Mouse (Mus musculus) myocyte (in vitro differentiated cells): ENCODE results near the gene Mtss1l. TPM values are rescaled to one million over a fixed set of nuclear protein-coding genes. Genes with fewer than 3 reads are reported as not detected.

Source experiments
- H3K27me3 ChIP-seq: one replicate; pipeline ENCODE4 v1.6.1; 2011; ENCODE audit not compliant: control insufficient read depth, insufficient read depth, insufficient read length
- H3K36me3 ChIP-seq: one replicate; pipeline ENCODE4 v1.6.1; 2011; ENCODE audit not compliant: control insufficient read depth, insufficient read depth
- H3K4me2 ChIP-seq: one replicate; pipeline ENCODE4 v1.6.1; 2011; ENCODE audit warnings: low read depth, control low read depth
- H3K4me3 ChIP-seq: one replicate; pipeline ENCODE4 v1.5.1; 2011; ENCODE audit warnings: mild to moderate bottlenecking, control low read depth, moderate library complexity
- H3K79me2 ChIP-seq: one replicate; pipeline ENCODE4 v1.6.1; 2011; ENCODE audit not compliant: control insufficient read depth, insufficient read depth
- H3ac ChIP-seq: one replicate; pipeline ENCODE4 v1.6.1; 2011; ENCODE audit not compliant: control insufficient read depth, insufficient read length
- CEBPB ChIP-seq: IDR thresholded peaks from 2 replicates; pipeline ENCODE4 v1.6.1; 2011; ENCODE audit warnings: mild to moderate bottlenecking, moderate library complexity; ENCODE audit not compliant: poor library complexity, insufficient read depth, severe bottlenecking
- E2F4 ChIP-seq: IDR thresholded peaks from one replicate; pipeline ENCODE4 v1.6.1; 2011; ENCODE audit warnings: mild to moderate bottlenecking, control low read depth, moderate library complexity; ENCODE audit not compliant: insufficient read depth
- MAX ChIP-seq: IDR thresholded peaks from one replicate; pipeline ENCODE4 v1.6.1; 2011; ENCODE audit warnings: low read depth, mild to moderate bottlenecking, control low read depth
- MYOD1 ChIP-seq, 3 experiments: IDR thresholded peaks; one replicate each; pipeline ENCODE4 v1.6.1; 2011; ENCODE audit warnings: control low read depth in 2 of 3, low read depth in 2 of 3, mild to moderate bottlenecking in 2 of 3, moderate library complexity in 1 of 3; ENCODE audit not compliant: insufficient read length in 2 of 3, control insufficient read depth in 1 of 3
- MYOG ChIP-seq, 3 experiments: IDR thresholded peaks; one replicate each; pipeline ENCODE4 v1.6.1; 2011; ENCODE audit warnings: control low read depth in 2 of 3, low read depth in 2 of 3, mild to moderate bottlenecking in 2 of 3; ENCODE audit not compliant: insufficient read length in 2 of 3, control insufficient read depth in 1 of 3, insufficient read depth in 1 of 3
- POLR2A ChIP-seq: IDR thresholded peaks from one replicate; pipeline ENCODE4 v1.6.1; 2011; ENCODE audit warnings: low read depth, mild to moderate bottlenecking, control low read depth, moderate library complexity; ENCODE audit not compliant: insufficient read length
- POLR2AphosphoS2 ChIP-seq: IDR thresholded peaks from one replicate; pipeline ENCODE4 v1.6.1; 2011; ENCODE audit warnings: low read depth, control low read depth; ENCODE audit not compliant: insufficient read length
- REST ChIP-seq: IDR thresholded peaks from one replicate; pipeline ENCODE4 v1.6.1; 2011; ENCODE audit warnings: mild to moderate bottlenecking, control low read depth, moderate library complexity; ENCODE audit not compliant: insufficient read depth, insufficient read length
- SRF ChIP-seq: IDR thresholded peaks from one replicate; pipeline ENCODE4 v1.6.1; 2011; ENCODE audit warnings: low read depth; ENCODE audit not compliant: control insufficient read depth, insufficient read length
- TCF12 ChIP-seq: IDR thresholded peaks from one replicate; pipeline ENCODE4 v1.6.1; 2011; ENCODE audit warnings: mild to moderate bottlenecking, control low read depth; ENCODE audit not compliant: poor library complexity, insufficient read depth, severe bottlenecking
- TCF3 ChIP-seq: IDR thresholded peaks from one replicate; pipeline ENCODE4 v1.6.1; 2011; ENCODE audit warnings: low read depth, control low read depth; ENCODE audit not compliant: insufficient read length
- USF1 ChIP-seq: IDR thresholded peaks from one replicate; pipeline ENCODE4 v1.6.1; 2011; ENCODE audit warnings: low read depth, mild to moderate bottlenecking, control low read depth, moderate library complexity
- polyA plus RNA-seq: library from polyadenylated mRNA; unstranded; fragments of >200 nt; fragmentation: generic; extraction: Trizol; gene quantifications from one replicate; pipeline ENCODE4 v1.2.1, GENCODE M21; 2012; ENCODE audit warnings: missing spikeins

Mtss1l gene
- polyA plus RNA-seq, 1 experiment, result 108 TPM

DNA sequence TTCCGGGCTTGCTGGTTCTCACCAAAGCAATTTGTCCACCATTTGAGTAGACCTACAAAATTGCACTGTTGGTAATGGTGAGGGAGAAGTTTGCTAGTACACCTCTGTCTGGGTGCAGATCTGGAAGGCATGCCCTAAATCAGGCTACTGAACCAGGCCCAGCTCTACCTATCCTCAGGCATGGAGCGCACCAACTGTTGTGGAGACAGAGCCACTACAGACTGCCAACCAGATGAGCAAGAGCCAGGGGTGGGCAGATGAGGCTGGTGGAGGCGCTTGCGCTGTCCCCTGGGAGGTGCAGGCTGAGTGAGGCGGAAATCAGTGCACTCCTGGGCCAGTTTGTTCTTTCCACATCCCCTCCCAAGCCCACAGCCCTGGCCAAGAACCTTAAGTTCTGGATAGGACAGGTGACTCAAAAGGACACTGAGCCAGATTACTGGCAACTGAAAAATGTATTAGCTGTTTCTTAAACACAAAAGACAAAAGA lies 44.1 kb upstream of the Mtss1l start:
- Histone ChIP-seq H3K36me3 (no peaks in the 10 kb centered on the region), H3K4me3 (no peak overlapping the region), H3K4me2 (peak overlapping the region; percentile 6), H3K79me2 (no peaks in the 10 kb centered on the region), H3ac (no peak overlapping the region), H3K27me3 (no peaks in the 10 kb centered on the region)
- TF ChIP-seq MYOG (IDR thresholded peaks at IDR 0.05; ENCODE audit: control insufficient read depth in 1 of 3, insufficient read depth in 1 of 3, insufficient read length in 2 of 3, low read depth in 2 of 3), result no peak
- no peak for TF ChIP-seq REST
- TF ChIP-seq MAX, result no peak
- TF ChIP-seq POLR2AphosphoS2, result no peak
- no peak for TF ChIP-seq USF1
- TF ChIP-seq CEBPB, result no peak
- no peak for TF ChIP-seq TCF3
- TF ChIP-seq POLR2A, result no peak
- TF ChIP-seq SRF, result no peak
- TF ChIP-seq E2F4, result no peak
- no peak for TF ChIP-seq MYOD1 (IDR thresholded peaks at IDR 0.05; ENCODE audit: control insufficient read depth in 1 of 3, insufficient read length in 2 of 3, low read depth in 2 of 3)
- TF ChIP-seq TCF12, result no peak

GRCm38 (mm10) chr8:110678989-110679388 lies 42.3 kb upstream of the Mtss1l start:
- Histone ChIP-seq H3K4me2 (no peak overlapping the region), H3ac (no peak overlapping the region), H3K36me3 (peaks cover 11% of the 10 kb centered on the region), H3K27me3 (no peaks in the 10 kb centered on the region), H3K4me3 (no peak overlapping the region), H3K79me2 (no peaks in the 10 kb centered on the region)
- TF ChIP-seq MYOD1 (IDR thresholded peaks at IDR 0.05; ENCODE audit: control insufficient read depth in 1 of 3, insufficient read length in 2 of 3, low read depth in 2 of 3) (peak in 2 of 3 experiments; percentile 61 to 88), POLR2A (no peak), CEBPB (no peak), MYOG (IDR thresholded peaks at IDR 0.05; ENCODE audit: control insufficient read depth in 1 of 3, insufficient read depth in 1 of 3, insufficient read length in 2 of 3, low read depth in 2 of 3) (peak; percentile 36 to 89 (median 53)), MAX (no peak), SRF (no peak), TCF3 (peak; percentile 35), TCF12 (no peak), POLR2AphosphoS2 (no peak), E2F4 (no peak), REST (no peak), USF1 (peak; percentile 30)

GRCm38 (mm10) chr8:110687726-110688125 lies 33.5 kb upstream of the Mtss1l start:
- TF ChIP-seq TCF3 (no peak), SRF (no peak), REST (no peak), TCF12 (no peak), POLR2AphosphoS2 (no peak), POLR2A (no peak), CEBPB (no peak), E2F4 (no peak), USF1 (no peak), MAX (no peak), MYOD1 (IDR thresholded peaks at IDR 0.05; ENCODE audit: control insufficient read depth in 1 of 3, insufficient read length in 2 of 3, low read depth in 2 of 3) (no peak), MYOG (IDR thresholded peaks at IDR 0.05; ENCODE audit: control insufficient read depth in 1 of 3, insufficient read depth in 1 of 3, insufficient read length in 2 of 3, low read depth in 2 of 3) (no peak)
- Histone ChIP-seq H3K4me3 (no peak overlapping the region), H3K4me2 (no peak overlapping the region), H3K27me3 (no peaks in the 10 kb centered on the region), H3K79me2 (no peaks in the 10 kb centered on the region), H3K36me3 (peaks cover 13% of the 10 kb centered on the region), H3ac (no peak overlapping the region)

DNA sequence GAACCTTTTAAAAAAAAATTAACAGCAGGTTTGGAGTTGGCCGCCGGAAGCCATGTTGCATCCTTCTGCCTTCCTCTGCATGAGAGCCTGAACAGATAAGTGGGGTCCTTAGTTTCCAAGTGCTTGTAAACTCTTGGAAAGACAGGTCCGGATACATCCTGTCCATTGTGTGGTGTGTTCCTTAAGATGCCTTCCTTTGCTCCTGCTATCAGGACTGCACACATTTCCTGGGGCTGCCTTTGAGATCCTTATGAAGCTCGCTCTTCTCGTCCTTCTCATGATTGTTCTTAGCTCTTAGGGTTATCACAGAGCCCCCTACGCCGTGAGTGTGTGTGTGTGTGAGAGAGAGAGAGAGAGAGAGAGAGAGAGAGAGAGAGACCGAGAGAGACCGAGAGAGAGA lies 31.3 kb upstream of the Mtss1l start:
- no peaks in the 10 kb centered on the region for H3K27me3 ChIP-seq
- H3K4me3 ChIP-seq, result no peak overlapping the region
- TF ChIP-seq POLR2AphosphoS2 (no peak), MYOG (IDR thresholded peaks at IDR 0.05; ENCODE audit: control insufficient read depth in 1 of 3, insufficient read depth in 1 of 3, insufficient read length in 2 of 3, low read depth in 2 of 3) (no peak), TCF3 (no peak), MAX (no peak), SRF (no peak), TCF12 (no peak), MYOD1 (IDR thresholded peaks at IDR 0.05; ENCODE audit: control insufficient read depth in 1 of 3, insufficient read length in 2 of 3, low read depth in 2 of 3) (no peak), CEBPB (no peak), USF1 (no peak), POLR2A (no peak), E2F4 (no peak), REST (no peak)
- no peak overlapping the region for H3K4me2 ChIP-seq
- H3K36me3 ChIP-seq, result peaks cover 7% of the 10 kb centered on the region
- H3K79me2 ChIP-seq, result no peaks in the 10 kb centered on the region
- no peak overlapping the region for H3ac ChIP-seq

GRCm38 (mm10) chr8:110694226-110694625 lies 27.1 kb upstream of the Mtss1l start:
- Histone ChIP-seq H3K79me2 (no peaks in the 10 kb centered on the region), H3K4me3 (no peak overlapping the region), H3K27me3 (no peaks in the 10 kb centered on the region), H3K4me2 (no peak overlapping the region), H3K36me3 (peaks cover 7% of the 10 kb centered on the region), H3ac (no peak overlapping the region)
- TF ChIP-seq TCF3 (no peak), CEBPB (no peak), TCF12 (no peak), MYOD1 (IDR thresholded peaks at IDR 0.05; ENCODE audit: control insufficient read depth in 1 of 3, insufficient read length in 2 of 3, low read depth in 2 of 3) (no peak), E2F4 (no peak), POLR2A (no peak), SRF (no peak), MYOG (IDR thresholded peaks at IDR 0.05; ENCODE audit: control insufficient read depth in 1 of 3, insufficient read depth in 1 of 3, insufficient read length in 2 of 3, low read depth in 2 of 3) (no peak)
